Mouse (Mus musculus) small intestine, adult 2 months (tissue): ENCODE results near the gene Pwwp2b.

ENCODE experiments used
- CTCF ChIP-seq: fragments of 200-500 bp; IDR thresholded peaks from 2 replicates; pipeline ENCODE4 v1.5.1; 2012; ENCODE audit warnings: low read depth, mild to moderate bottlenecking, control low read depth, inconsistent platforms, low read length, moderate library complexity, mixed read lengths; ENCODE audit not compliant: insufficient replicate concordance, insufficient read length; ENCODE audit errors: extremely low read depth
- POLR2A ChIP-seq: fragments of 200-500 bp; IDR thresholded peaks from 2 replicates; pipeline ENCODE4 v1.6.1; 2012; ENCODE audit warnings: low read depth, mild to moderate bottlenecking, control low read depth, inconsistent platforms, low read length, moderate library complexity

DNA sequence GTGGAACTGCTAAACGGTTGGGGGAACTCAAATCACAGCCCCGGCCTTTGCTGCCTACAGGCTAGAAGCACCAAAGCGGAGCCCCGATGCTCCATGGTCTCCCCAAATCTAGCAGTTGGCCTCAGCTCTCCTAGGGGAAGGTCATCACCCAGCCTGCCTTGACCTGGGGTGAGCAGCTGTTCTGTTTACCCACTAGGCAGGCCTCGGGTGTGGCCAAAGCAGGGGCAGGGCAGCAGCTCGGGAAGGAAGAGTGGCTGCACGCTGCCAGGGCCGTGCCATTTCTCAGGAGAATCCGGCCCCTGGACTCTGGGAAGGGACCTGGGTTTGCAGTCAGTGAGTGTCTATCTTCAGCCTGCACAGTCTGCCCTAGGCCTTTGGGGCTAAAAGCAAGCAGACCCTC, 4.7 kb downstream of the Pwwp2b start:
- TF ChIP-seq CTCF (no peak), POLR2A (no peak)
